Mouse (Mus musculus) liver, postnatal 0 days (tissue): ENCODE measurements at regions not wholly inside any gene's neighbourhood (a gene's known extent, or its start where the extent isn't known, plus 50 kb on each side); places are given as distances from the start of the nearest gene placed in this dataset.

ENCODE experiments used
- ATAC-seq: fragments of 200-750 bp; cut with Nextera tagmentation; 2 replicates; pipeline ENCODE4 v1.8.0; 2017; ENCODE audit warnings: mild to moderate bottlenecking, moderate library complexity
- DNase-seq: peaks from one replicate; pipeline ENCODE4 v3.0.0-alpha.2; 2016
- H3K27ac ChIP-seq: fragments of 300-500 bp; sonication (generic); 2 replicates; pipeline ENCODE4 v1.5.1; 2014; ENCODE audit warnings: antibody characterized with exemption, moderate library complexity, mild to moderate bottlenecking, low read depth
- H3K27me3 ChIP-seq: fragments of 300-500 bp; sonication (generic); 2 replicates; pipeline ENCODE4 v1.6.1; 2014; ENCODE audit warnings: low read length, control low read depth, mixed read lengths; ENCODE audit not compliant: insufficient read depth
- H3K36me3 ChIP-seq: fragments of 300-500 bp; sonication (generic); replicated peaks from 2 replicates; pipeline ENCODE4 v1.6.1; 2014; ENCODE audit warnings: mild to moderate bottlenecking, control low read depth, low read length, moderate library complexity, mixed read lengths; ENCODE audit not compliant: insufficient read depth
- H3K4me1 ChIP-seq: fragments of 300-500 bp; sonication (generic); 2 replicates; pipeline ENCODE4 v1.6.1; 2014; ENCODE audit warnings: antibody characterized with exemption, mild to moderate bottlenecking, control low read depth; ENCODE audit not compliant: insufficient read depth
- H3K4me2 ChIP-seq: fragments of 300-500 bp; sonication (generic); 2 replicates; pipeline ENCODE4 v1.6.1; 2014; ENCODE audit warnings: low read depth, mild to moderate bottlenecking, low read length, moderate library complexity, mixed read lengths
- H3K4me3 ChIP-seq: fragments of 300-500 bp; sonication (generic); 2 replicates; pipeline ENCODE4 v1.5.1; 2014; ENCODE audit warnings: low read depth, low read length
- H3K9ac ChIP-seq: fragments of 300-500 bp; sonication (generic); replicated peaks from 2 replicates; pipeline ENCODE4 v1.6.1; 2014; ENCODE audit warnings: mild to moderate bottlenecking, moderate library complexity
- H3K9me3 ChIP-seq: fragments of 300-500 bp; sonication (generic); 2 replicates; pipeline ENCODE4 v1.6.1; 2016; ENCODE audit warnings: mild to moderate bottlenecking, control low read depth, low read length, mixed read lengths
- CTCF ChIP-seq: sonication (generic); IDR thresholded peaks from 2 replicates; pipeline ENCODE4 v1.5.1; 2016; ENCODE audit warnings: antibody characterized with exemption, low read depth
- EP300 ChIP-seq: IDR thresholded peaks from 2 replicates; pipeline ENCODE4 v1.6.1; 2016; ENCODE audit warnings: antibody characterized with exemption, low read depth, mild to moderate bottlenecking
- WGBS: fragments of 180-500 bp; shearing (Covaris S2); extraction: QIAGEN DNeasy Blood & Tissue Kit; methylation state at CpG from one replicate; pipeline ENCODE4 v1.1.7; 2014; ENCODE audit not compliant: insufficient replicate concordance; 5-methylcytosine and 5-hydroxymethylcytosine counted together

GRCm38 (mm10) chr13:91372130-91372875 lies 87.8 kb upstream of the Ssbp2 start:
- WGBS, result 51% methylated on average over 11 of the region's 11 CpGs
- ATAC-seq, result no peak

GRCm38 (mm10) chr13:91374141-91374540 lies 85.9 kb upstream of the Ssbp2 start:
- Histone ChIP-seq H3K9ac (no peak overlapping the region), H3K4me2 (no peak overlapping the region), H3K36me3 (no peaks in the 10 kb centered on the region), H3K4me3 (no peak overlapping the region), H3K4me1 (peaks cover 21% of the 10 kb centered on the region), H3K27ac (no peak overlapping the region), H3K27me3 (no peaks in the 10 kb centered on the region), H3K9me3 (no peaks in the 10 kb centered on the region)
- WGBS, result 68% methylated on average over 3 of the region's 3 CpGs
- ATAC-seq, result no peak
- DNase-seq, result no peak
- TF ChIP-seq EP300 (no peak), CTCF (no peak)

More at GRCm38 (mm10) chr13:91372130-91372875, 87.8 kb upstream of the Ssbp2 start:
- no peak overlapping the region for H3K27ac ChIP-seq
- no peaks in the 10 kb centered on the region for H3K27me3 ChIP-seq
- H3K4me3 ChIP-seq, result no peak overlapping the region
- no peak overlapping the region for H3K9ac ChIP-seq
- no peak overlapping the region for H3K4me2 ChIP-seq
- TF ChIP-seq EP300 (no peak), CTCF (no peak)
- no peak for DNase-seq
- H3K4me1 ChIP-seq, result peaks cover 21% of the 10 kb centered on the region
- no peaks in the 10 kb centered on the region for H3K9me3 ChIP-seq
- no peaks in the 10 kb centered on the region for H3K36me3 ChIP-seq

GRCm38 (mm10) chr13:91376556-91376955 lies 83.5 kb upstream of the Ssbp2 start:
- Histone ChIP-seq H3K27ac (no peak overlapping the region), H3K9ac (no peak overlapping the region), H3K36me3 (no peaks in the 10 kb centered on the region), H3K4me2 (no peak overlapping the region), H3K4me3 (no peak overlapping the region), H3K4me1 (peaks cover 11% of the 10 kb centered on the region), H3K27me3 (no peaks in the 10 kb centered on the region), H3K9me3 (no peaks in the 10 kb centered on the region)
- DNase-seq (no peak), ATAC-seq (no peak)
- 83% methylated on average over 3 of the region's 3 CpGs for WGBS
- TF ChIP-seq EP300 (no peak), CTCF (no peak)

GRCm38 (mm10) chr13:91377428-91377827 lies 82.7 kb upstream of the Ssbp2 start:
- H3K4me1 ChIP-seq, result peaks cover 2% of the 10 kb centered on the region; the same call in 1 of the 2 replicates
- H3K9ac ChIP-seq, result no peak overlapping the region
- no peaks in the 10 kb centered on the region for H3K9me3 ChIP-seq
- H3K4me3 ChIP-seq, result no peak overlapping the region
- no peaks in the 10 kb centered on the region for H3K27me3 ChIP-seq
- no peak for DNase-seq
- no peaks in the 10 kb centered on the region for H3K36me3 ChIP-seq
- no peak for TF ChIP-seq CTCF
- TF ChIP-seq EP300, result no peak
- WGBS, result 85% methylated on average over 7 of the region's 7 CpGs
- H3K4me2 ChIP-seq, result no peak overlapping the region
- no peak for ATAC-seq
- no peak overlapping the region for H3K27ac ChIP-seq

- H3K36me3 ChIP-seq, result no peaks in the 10 kb centered on the region
- H3K4me3 ChIP-seq, result no peak overlapping the region
- no peaks in the 10 kb centered on the region for H3K27me3 ChIP-seq
- ATAC-seq (no peak), DNase-seq (no peak)
- no peaks in the 10 kb centered on the region for H3K4me1 ChIP-seq
- WGBS, result 86% methylated on average over 9 of the region's 9 CpGs
- no peak overlapping the region for H3K9ac ChIP-seq
- H3K4me2 ChIP-seq, result no peak overlapping the region
- no peaks in the 10 kb centered on the region for H3K9me3 ChIP-seq
- no peak overlapping the region for H3K27ac ChIP-seq
- TF ChIP-seq CTCF (no peak), EP300 (no peak)
These were observed 82.1 kb upstream of the Ssbp2 start for GRCm38 (mm10) chr13:91377972-91378371.

GRCm38 (mm10) chr13:91385393-91385792 lies 74.7 kb upstream of the Ssbp2 start:
- 70% methylated on average over 4 of the region's 4 CpGs for WGBS
- Histone ChIP-seq H3K9ac (no peak overlapping the region), H3K4me2 (no peak overlapping the region), H3K4me3 (no peak overlapping the region), H3K4me1 (no peaks in the 10 kb centered on the region), H3K36me3 (no peaks in the 10 kb centered on the region), H3K9me3 (no peaks in the 10 kb centered on the region), H3K27ac (no peak overlapping the region), H3K27me3 (no peaks in the 10 kb centered on the region)
- ATAC-seq (no peak), DNase-seq (no peak)
- TF ChIP-seq EP300, result no peak
